Mouse (Mus musculus): ENCODE measurements around the gene Spsb4.

Gene Spsb4

DNA sequence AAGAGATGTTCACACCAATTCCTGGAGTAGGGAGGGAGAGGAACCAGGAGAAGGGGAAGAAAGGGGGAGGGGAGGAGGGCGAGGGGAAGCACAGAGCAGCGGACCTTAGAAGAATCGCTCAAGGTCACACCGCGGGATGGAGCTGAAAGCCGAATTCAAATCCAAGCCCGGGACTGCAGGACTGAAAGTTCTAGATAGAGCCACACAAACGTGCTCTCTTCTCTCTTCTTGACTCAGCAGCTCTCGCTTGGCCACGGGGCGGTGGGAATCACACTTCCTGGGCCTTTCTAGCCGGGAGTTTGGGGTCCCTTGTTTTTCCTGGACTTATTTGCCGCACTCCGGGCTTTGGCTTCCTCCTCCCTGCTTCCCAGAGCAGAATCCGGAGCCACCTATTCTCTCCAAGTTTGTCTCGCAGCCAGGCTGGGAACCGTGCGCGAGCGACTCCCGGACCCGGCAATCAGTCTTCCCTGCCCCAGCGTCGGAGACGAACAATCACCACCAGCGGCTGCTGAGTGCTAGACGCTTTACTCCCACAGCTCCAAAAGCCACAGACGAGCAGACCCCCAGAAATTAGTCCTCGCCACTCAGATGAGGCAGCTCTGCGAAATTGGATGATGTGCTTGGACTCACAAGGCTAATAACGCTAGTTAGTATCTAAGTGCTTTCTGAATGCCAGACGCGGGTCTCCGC lies 1.4 kb downstream of the Spsb4 start:
- DNase-seq (ENCODE audit: low read depth in 2 of 2, low spot score in 2 of 2) = no peak

DNA sequence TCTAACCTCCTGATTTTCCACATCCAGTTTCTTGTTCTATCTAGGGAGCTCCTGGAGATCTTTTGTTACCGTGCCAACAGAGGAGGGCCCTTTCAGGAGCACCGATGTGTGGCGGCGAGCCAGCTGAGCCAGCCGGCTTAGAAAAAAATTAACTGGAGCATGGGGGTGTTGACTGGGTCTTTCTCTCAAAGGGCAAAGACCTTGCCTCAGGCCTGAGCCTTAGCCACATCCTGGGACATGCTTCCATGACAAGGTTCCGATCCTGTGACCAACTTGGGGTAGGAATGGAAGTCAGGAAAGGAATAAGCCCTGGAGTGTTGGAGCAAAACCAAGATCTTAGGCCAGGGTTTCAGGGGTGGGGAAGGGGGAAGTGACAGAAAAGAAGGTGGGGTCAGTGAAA lies 2.9 kb downstream of the Spsb4 start:
- no peak for DNase-seq (ENCODE audit: low read depth in 2 of 2, low spot score in 2 of 2)

DNA sequence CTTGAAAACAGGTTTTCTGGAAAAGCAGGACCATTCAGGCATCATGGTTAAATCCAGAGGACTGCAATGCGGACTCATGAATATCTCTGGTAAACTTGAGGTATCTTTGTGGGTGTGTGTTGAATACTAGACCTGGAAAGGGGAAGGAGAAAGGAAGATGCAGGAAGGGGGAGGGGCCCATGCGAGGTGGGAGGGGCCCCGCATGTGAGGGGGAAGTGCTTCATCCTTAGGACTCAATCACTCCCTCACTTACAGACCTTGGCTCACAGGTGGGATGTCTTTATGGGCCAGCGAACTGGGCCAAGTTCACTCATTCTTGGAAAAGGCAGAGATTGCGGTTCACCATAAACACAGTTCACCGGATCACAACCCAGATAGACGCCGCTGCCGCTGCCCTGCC lies 4.9 kb downstream of the Spsb4 start:
- DNase-seq (ENCODE audit: low read depth in 2 of 2, low spot score in 2 of 2) = no peak

- DNase-seq (ENCODE audit: low read depth in 2 of 2, low spot score in 2 of 2) = no peak
These were observed 5.5 kb downstream of the Spsb4 start for GRCm38 (mm10) chr9:97013153-97013552.

- no peak for DNase-seq (ENCODE audit: low read depth in 2 of 2, low spot score in 2 of 2)
These were observed 7.0 kb downstream of the Spsb4 start for GRCm38 (mm10) chr9:97011454-97012195.

DNA sequence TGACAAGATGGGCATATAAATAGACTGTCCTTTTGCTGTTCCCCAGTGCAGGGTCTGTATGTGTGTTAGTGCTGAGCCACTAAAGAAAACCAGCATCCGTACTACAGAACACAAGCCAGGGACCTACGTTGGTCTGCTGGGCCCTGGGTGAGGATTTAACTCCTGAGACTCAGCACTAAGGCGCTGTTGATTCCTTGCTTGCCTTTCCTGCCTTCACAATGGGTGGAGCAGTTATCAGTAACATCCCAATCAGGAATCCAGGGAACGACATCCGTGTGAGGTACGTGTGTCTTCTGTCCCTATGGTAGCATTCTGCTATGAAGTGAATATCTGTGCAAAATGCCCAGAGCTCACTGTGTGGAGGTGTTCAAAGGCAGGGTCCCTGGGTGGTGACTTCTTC lies 8.2 kb downstream of the Spsb4 start:
- no peak for DNase-seq (ENCODE audit: low read depth in 2 of 2, low spot score in 2 of 2)

DNA sequence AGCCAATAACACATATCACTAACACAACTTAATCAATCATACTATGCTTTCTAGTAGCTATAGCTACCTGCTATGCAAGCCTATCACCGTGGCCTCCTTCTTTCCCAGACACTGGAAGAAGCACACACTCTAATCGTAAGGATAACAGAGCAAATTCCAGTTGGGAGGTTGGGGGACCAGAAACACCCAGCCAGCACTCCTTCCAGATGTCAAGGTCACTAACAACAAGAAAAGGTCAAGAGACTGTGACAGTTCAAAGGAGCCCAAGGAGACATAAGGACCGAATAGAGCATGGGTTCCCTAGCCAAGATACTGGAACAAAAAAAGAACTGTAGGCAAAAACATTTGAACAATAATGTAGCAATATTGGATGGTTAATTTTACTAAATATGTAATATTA lies 13.9 kb downstream of the Spsb4 start:
- no peak for DNase-seq (ENCODE audit: low read depth in 2 of 2, low spot score in 2 of 2)

- no peak for DNase-seq (ENCODE audit: low read depth in 2 of 2, low spot score in 2 of 2)
These were observed 15.5 kb downstream of the Spsb4 start for GRCm38 (mm10) chr9:97003173-97003572.

DNA sequence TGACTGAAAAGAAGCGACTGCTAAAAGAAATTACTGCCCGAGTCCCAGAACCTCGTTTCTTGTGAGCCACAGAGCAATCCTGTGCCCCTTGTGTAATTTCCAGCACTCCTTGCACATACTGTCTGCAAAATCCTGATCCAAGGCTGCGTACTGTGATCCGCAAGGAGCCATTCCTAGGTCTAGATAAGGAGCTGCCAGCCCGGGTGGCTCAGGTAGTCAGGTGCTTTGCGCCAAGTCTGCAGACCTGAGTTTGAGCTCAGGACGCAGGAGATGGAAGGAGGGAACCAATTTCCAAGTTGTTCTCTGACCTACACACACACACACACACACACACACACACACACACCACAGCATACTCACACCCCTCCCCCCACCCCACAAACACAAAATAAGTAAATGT lies 16.0 kb downstream of the Spsb4 start:
- no peak for DNase-seq (ENCODE audit: low read depth in 2 of 2, low spot score in 2 of 2)

GRCm38 (mm10) chr9:97002025-97002424 lies 16.6 kb downstream of the Spsb4 start:
- DNase-seq (ENCODE audit: low read depth in 2 of 2, low spot score in 2 of 2) = no peak

DNA sequence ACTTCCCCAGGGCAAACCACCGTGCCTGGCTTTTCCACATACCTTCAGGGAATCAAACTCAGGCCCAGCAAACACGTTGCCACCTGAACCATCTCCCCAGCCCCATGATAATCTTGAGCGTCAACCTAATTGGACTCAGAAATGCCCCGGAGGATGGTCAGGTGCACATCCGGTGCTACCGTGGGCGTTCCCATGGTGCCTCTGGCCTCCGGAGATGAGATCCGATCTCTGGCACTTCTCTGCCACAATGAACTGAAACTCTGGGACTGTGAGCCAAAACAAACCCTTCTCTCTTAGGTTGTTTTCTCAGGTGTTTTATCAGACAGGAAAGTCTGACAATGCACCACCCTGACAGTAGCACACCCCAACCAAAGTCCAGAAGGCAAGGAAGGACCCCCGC lies 17.2 kb downstream of the Spsb4 start:
- DNase-seq (ENCODE audit: low read depth in 2 of 2, low spot score in 2 of 2) = no peak

GRCm38 (mm10) chr9:96995717-96996116 lies 22.9 kb downstream of the Spsb4 start:
- DNase-seq (ENCODE audit: low read depth in 2 of 2, low spot score in 2 of 2) = no peak

GRCm38 (mm10) chr9:96994733-96995132 lies 23.9 kb downstream of the Spsb4 start:
- DNase-seq (ENCODE audit: low read depth in 2 of 2, low spot score in 2 of 2) = no peak

DNA sequence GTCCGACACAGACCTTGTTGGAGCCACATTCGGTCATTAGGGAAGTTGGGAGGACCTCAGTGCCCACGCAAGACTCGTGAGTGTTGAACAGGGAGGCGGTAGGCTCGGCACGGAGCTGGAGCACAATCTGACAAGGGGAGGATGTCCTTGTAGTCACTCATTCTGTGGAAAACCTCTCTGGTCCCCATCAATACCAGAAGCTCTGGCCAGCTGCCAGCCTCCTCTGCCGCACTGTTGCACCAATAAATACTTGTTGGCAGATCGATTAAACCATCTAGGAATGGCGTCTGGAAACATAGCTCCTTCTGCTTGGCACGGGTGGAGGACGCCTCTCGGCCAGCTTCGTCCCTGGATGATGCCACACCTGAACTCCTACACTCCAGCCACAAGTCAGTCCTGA lies 27.5 kb downstream of the Spsb4 start:
- no peak for DNase-seq (ENCODE audit: low read depth in 2 of 2, low spot score in 2 of 2)

GRCm38 (mm10) chr9:96989389-96989990 lies 29.2 kb downstream of the Spsb4 start:
- DNase-seq (ENCODE audit: low read depth in 2 of 2, low spot score in 2 of 2) = no peak

- no peak for DNase-seq (ENCODE audit: low read depth in 2 of 2, low spot score in 2 of 2)
These were observed 31.7 kb downstream of the Spsb4 start for GRCm38 (mm10) chr9:96986797-96987473.

DNA sequence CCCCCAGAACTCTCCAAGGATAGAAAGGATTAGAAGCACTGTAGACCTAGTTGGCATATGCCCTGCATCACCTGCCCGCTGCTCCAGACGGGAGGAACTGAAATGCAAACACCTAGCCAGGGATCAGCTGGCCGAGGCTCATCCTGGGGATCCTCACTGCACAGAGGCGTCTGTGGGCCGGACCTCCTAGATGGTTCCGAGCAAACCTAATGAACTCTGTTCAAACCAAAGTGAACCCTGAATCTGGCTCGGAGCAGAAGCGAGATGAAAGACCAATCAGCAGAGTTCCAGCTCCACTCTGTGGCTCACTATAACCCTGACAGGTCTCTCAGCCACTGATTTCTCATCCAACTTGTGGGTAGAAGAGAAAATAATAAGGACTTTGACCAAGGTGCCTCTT lies 34.6 kb downstream of the Spsb4 start:
- DNase-seq (ENCODE audit: low read depth in 2 of 2, low spot score in 2 of 2) = no peak

DNA sequence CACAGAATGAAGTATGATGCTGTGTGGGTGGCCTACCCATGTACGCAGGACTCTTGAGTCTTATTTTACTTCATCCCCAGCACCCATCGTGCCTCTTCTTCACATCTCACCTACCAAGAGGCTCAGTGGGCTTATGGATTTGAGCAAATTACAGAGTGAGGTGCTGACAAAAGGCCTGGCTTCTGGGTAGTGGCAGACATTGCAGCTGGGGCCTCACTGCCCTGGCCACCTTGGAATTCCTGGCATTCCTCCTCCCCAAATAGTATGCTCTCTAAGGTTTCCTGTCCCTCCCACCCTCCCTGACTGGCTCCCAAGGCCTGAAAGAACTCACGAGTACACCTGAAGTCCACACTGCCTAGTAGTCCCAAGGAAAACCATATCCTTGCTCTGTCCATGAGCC lies 35.7 kb downstream of the Spsb4 start:
- DNase-seq (ENCODE audit: low read depth in 2 of 2, low spot score in 2 of 2) = no peak

DNA sequence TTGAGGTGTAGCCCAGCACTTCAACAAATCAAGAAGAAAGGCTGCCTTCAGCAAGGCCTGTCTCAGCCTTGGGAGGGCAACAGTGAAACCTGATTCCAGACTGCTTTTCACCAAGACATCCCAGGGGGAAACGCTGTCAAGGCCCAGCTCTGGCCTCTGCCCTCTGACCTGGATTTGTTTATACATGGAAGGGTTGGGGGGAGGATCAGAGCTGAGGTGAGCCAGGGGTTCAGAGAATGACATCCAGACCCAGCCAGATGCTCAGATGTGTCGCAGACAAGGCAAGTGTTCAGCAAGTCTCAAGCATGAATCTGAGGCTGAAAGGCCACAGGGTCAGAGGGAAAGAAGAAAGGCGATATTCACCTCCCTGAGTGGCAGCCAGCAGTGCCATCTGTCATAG lies 36.3 kb downstream of the Spsb4 start:
- DNase-seq (ENCODE audit: low read depth in 2 of 2, low spot score in 2 of 2) = no peak

GRCm38 (mm10) chr9:96981836-96982235 lies 36.8 kb downstream of the Spsb4 start:
- no peak for DNase-seq (ENCODE audit: low read depth in 2 of 2, low spot score in 2 of 2)

- DNase-seq (ENCODE audit: low read depth in 2 of 2, low spot score in 2 of 2) = no peak
These were observed 37.5 kb downstream of the Spsb4 start for GRCm38 (mm10) chr9:96981121-96981520.

Data from CD8-positive naive resting alpha-beta T cell, adult 2 months (primary cell).